Mouse (Mus musculus): ENCODE results near the gene Slc4a1.

Gene Slc4a1

GRCm38 (mm10) chr11:102304141-102304540 is 61.9 kb downstream of the Slc4a1 start:
- in situ Hi-C loops (cut with MboI, MseI), result no loop called here

GRCm38 (mm10) chr11:102299839-102300238 is 66.2 kb downstream of the Slc4a1 start:
- in situ Hi-C loops (cut with MboI, MseI), result no loop called here

Data from T-helper 1 cell (primary cell).